Mouse (Mus musculus) stomach, postnatal 0 days (tissue): ENCODE data around the gene Dach1. TPM values are rescaled to one million over a fixed set of nuclear protein-coding genes. Genes with fewer than 3 reads are reported as not detected.

Source experiments
- ATAC-seq: fragments of 200-750 bp; cut with Nextera tagmentation; 2 replicates; pipeline ENCODE4 v1.8.0; 2017; ENCODE audit not compliant: low FRiP score, low TSS enrichment
- DNase-seq: peaks from one replicate; pipeline ENCODE4 v3.0.0-alpha.2; 2016; ENCODE audit warnings: low spot score
- H3K27ac ChIP-seq: fragments of 300-500 bp; sonication (generic); replicated peaks from 2 replicates; pipeline ENCODE4 v1.5.1; 2014; ENCODE audit warnings: mild to moderate bottlenecking, control low read depth
- H3K27me3 ChIP-seq: fragments of 300-500 bp; sonication (generic); 2 replicates; pipeline ENCODE4 v1.6.1; 2014; ENCODE audit warnings: low read length; ENCODE audit not compliant: control insufficient read depth, insufficient read depth
- H3K36me3 ChIP-seq: fragments of 300-500 bp; sonication (generic); 2 replicates; pipeline ENCODE4 v1.6.1; 2014; ENCODE audit warnings: low read length, mixed read lengths; ENCODE audit not compliant: control insufficient read depth, insufficient read depth
- H3K4me1 ChIP-seq: fragments of 300-500 bp; sonication (generic); replicated peaks from 2 replicates; pipeline ENCODE4 v1.6.1; 2014; ENCODE audit warnings: antibody characterized with exemption; ENCODE audit not compliant: control insufficient read depth, insufficient read depth
- H3K4me2 ChIP-seq: fragments of 300-500 bp; sonication (generic); replicated peaks from 2 replicates; pipeline ENCODE4 v1.6.1; 2014; ENCODE audit warnings: low read depth, mild to moderate bottlenecking, control low read depth, moderate library complexity
- H3K4me3 ChIP-seq: fragments of 300-500 bp; sonication (generic); 2 replicates; pipeline ENCODE4 v1.5.1; 2014; ENCODE audit warnings: low read depth, low read length, control low read depth
- H3K9ac ChIP-seq: fragments of 300-500 bp; sonication (generic); 2 replicates; pipeline ENCODE4 v1.6.1; 2014; ENCODE audit warnings: mild to moderate bottlenecking, low read length, control low read depth, mixed read lengths
- H3K9me3 ChIP-seq: fragments of 300-500 bp; sonication (generic); 2 replicates; pipeline ENCODE4 v1.6.1; 2016; ENCODE audit warnings: low read length; ENCODE audit not compliant: control insufficient read depth
- CTCF ChIP-seq: IDR thresholded peaks from 2 replicates; pipeline ENCODE4 v1.5.1; 2016; ENCODE audit warnings: antibody characterized with exemption, low read depth, mild to moderate bottlenecking, moderate library complexity
- EP300 ChIP-seq: optimal IDR thresholded peaks from 2 replicates; pipeline ENCODE3; 2016; ENCODE audit warnings: antibody characterized with exemption
- WGBS: fragments of 180-500 bp; shearing (Covaris S2); extraction: QIAGEN DNeasy Blood & Tissue Kit; methylation state at CpG from one replicate; pipeline ENCODE4 v1.1.7; 2014; 5-methylcytosine and 5-hydroxymethylcytosine counted together
- polyA plus RNA-seq: library from polyadenylated mRNA; unstranded; fragments of >200 nt; fragmentation: Nextera tagmentation; extraction: Ambion mirVana; gene quantifications from 2 replicates; pipeline ENCODE4 v1.2.1, GENCODE M21; 2015

Dach1 gene
- polyA plus RNA-seq, 1 experiment from 2014 or later: 2.3 TPM

DNA sequence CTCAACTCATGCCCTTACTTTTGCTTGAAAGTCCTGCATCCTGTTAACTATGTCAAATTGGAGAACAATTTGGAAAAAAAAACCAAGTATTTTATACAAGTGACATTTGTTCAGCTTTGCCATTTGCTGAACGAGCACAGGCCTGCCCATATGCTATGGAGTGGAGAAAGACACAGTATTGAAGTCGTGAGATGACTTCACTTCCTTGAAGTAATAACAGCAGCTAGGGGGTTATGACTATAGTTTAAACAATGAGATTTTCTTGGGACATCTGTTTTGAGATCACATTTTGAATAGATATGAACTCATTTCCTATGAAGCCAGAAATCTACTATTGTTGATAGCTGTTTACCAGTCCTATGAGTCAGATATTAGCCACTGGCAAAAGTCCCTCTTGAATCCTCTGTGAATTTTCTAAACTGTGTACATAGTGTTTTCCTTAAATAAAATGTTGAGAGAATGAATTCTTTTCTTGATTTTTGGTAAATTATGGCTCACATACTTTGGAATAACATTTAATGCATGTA is 205.0 kb downstream of the Dach1 start:
- no peak overlapping the region for H3K27ac ChIP-seq
- no peak for DNase-seq
- WGBS: 15% methylated on average over 2 of the region's 2 CpGs

GRCm38 (mm10) chr14:97963624-97964023 is 205.9 kb downstream of the Dach1 start:
- WGBS: 77% methylated on average over 6 of the region's 6 CpGs
- TF ChIP-seq CTCF (no peak), EP300 (no peak)
- no peak overlapping the region for H3K4me3 ChIP-seq
- DNase-seq (no peak), ATAC-seq (no peak)
- no peaks in the 10 kb centered on the region for H3K4me1 ChIP-seq
- H3K27ac ChIP-seq: no peak overlapping the region
- H3K27me3 ChIP-seq: no peaks in the 10 kb centered on the region
- H3K36me3 ChIP-seq: no peaks in the 10 kb centered on the region
- H3K4me2 ChIP-seq: no peak overlapping the region
- H3K9ac ChIP-seq: no peak overlapping the region
- no peaks in the 10 kb centered on the region for H3K9me3 ChIP-seq

More for the DNA sequence above, 205.0 kb downstream of the Dach1 start:
- Histone ChIP-seq H3K9me3 (no peaks in the 10 kb centered on the region), H3K36me3 (no peaks in the 10 kb centered on the region), H3K27me3 (no peaks in the 10 kb centered on the region), H3K4me2 (no peak overlapping the region), H3K4me3 (no peak overlapping the region), H3K4me1 (no peaks in the 10 kb centered on the region), H3K9ac (no peak overlapping the region)
- TF ChIP-seq EP300 (no peak), CTCF (no peak)
- no peak for ATAC-seq

- H3K27ac ChIP-seq: no peak overlapping the region
- no peak overlapping the region for H3K9ac ChIP-seq
- H3K4me3 ChIP-seq: no peak overlapping the region
- no peaks in the 10 kb centered on the region for H3K4me1 ChIP-seq
- TF ChIP-seq CTCF: no peak
- TF ChIP-seq EP300: no peak
- H3K9me3 ChIP-seq: no peaks in the 10 kb centered on the region
- no peak overlapping the region for H3K4me2 ChIP-seq
- 60% methylated on average over 1 of the region's 1 CpGs for WGBS
- no peak for DNase-seq
- no peaks in the 10 kb centered on the region for H3K36me3 ChIP-seq
- no peaks in the 10 kb centered on the region for H3K27me3 ChIP-seq
- no peak for ATAC-seq
Measured at GRCm38 (mm10) chr14:97956356-97956755, 213.2 kb downstream of the Dach1 start.

DNA sequence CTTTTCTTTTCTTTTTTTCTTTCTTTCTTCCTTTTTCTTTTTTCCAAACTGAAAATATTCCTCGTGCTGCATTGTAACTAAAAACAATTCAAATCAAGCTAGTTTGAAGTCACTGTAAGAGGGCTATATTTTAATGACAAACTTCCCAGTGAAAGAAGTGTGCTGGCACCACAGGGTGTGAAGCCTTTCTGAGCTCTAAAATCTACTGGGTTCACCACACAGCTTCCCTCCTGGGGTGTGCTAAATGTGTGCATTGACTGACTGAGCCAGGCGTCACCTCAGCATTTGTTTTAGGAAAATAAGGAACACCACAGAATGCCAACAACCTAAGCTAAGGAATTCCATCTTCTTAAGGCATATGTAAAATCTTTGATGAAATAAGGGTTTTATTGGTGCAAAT is 224.1 kb downstream of the Dach1 start:
- no peak for TF ChIP-seq EP300
- no peak for TF ChIP-seq CTCF
- Histone ChIP-seq H3K9me3 (no peaks in the 10 kb centered on the region), H3K4me2 (no peak overlapping the region), H3K4me1 (no peaks in the 10 kb centered on the region), H3K9ac (no peak overlapping the region), H3K36me3 (no peaks in the 10 kb centered on the region), H3K27me3 (no peaks in the 10 kb centered on the region), H3K4me3 (no peak overlapping the region), H3K27ac (no peak overlapping the region)
- no peak for ATAC-seq
- DNase-seq: no peak
- WGBS: 57% methylated on average over 2 of the region's 2 CpGs

- TF ChIP-seq CTCF (no peak), EP300 (no peak)
- 83% methylated on average over 9 of the region's 9 CpGs for WGBS
- Histone ChIP-seq H3K4me2 (no peak overlapping the region), H3K9ac (no peak overlapping the region), H3K27ac (no peak overlapping the region), H3K4me1 (no peaks in the 10 kb centered on the region), H3K36me3 (no peaks in the 10 kb centered on the region), H3K4me3 (no peak overlapping the region), H3K27me3 (no peaks in the 10 kb centered on the region), H3K9me3 (no peaks in the 10 kb centered on the region)
- no peak for ATAC-seq
- DNase-seq: no peak
Measured at GRCm38 (mm10) chr14:97944643-97945268, 224.8 kb downstream of the Dach1 start.

DNA sequence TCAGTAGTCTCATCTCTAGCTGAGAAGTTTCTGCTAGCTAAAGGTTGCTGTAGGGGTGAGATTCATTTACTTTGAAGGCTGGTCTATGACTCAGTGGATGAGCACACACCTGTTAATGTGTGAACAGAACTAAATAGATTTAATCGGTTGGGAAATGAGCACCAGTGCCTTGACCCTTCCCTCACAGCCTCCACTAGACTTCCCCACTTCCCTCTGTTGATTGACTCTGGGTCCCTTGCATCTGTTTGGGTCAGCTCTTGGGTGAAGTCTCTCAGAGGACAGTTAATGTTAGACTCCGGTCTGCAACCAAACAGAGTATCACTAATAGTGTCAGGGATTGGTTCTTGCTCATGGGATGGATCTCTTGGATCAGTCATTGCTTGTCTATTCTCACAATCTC is 227.2 kb downstream of the Dach1 start:
- DNase-seq (no peak), ATAC-seq (no peak)
- Histone ChIP-seq H3K27ac (no peak overlapping the region), H3K36me3 (no peaks in the 10 kb centered on the region), H3K27me3 (no peaks in the 10 kb centered on the region), H3K4me3 (no peak overlapping the region), H3K9ac (no peak overlapping the region), H3K4me1 (no peaks in the 10 kb centered on the region), H3K4me2 (no peak overlapping the region), H3K9me3 (no peaks in the 10 kb centered on the region)
- TF ChIP-seq EP300 (no peak), CTCF (no peak)
- WGBS: 86% methylated on average over 2 of the region's 2 CpGs
